Mouse (Mus musculus) bone marrow, adult 2 months (tissue): ENCODE results near the gene Hacd1.

ENCODE experiments used
- CTCF ChIP-seq: fragments of 200-500 bp; IDR thresholded peaks from 2 replicates; pipeline ENCODE4 v1.5.1; 2011; ENCODE audit warnings: low read length, control low read depth; ENCODE audit not compliant: control insufficient read depth, insufficient read depth
- POLR2A ChIP-seq: fragments of 200-500 bp; IDR thresholded peaks from 2 replicates; pipeline ENCODE4 v1.6.1; 2011; ENCODE audit warnings: low read depth, mild to moderate bottlenecking, control low read depth, low read length, borderline replicate concordance; ENCODE audit not compliant: control insufficient read depth

GRCm38 (mm10) chr2:14041249-14041648 is 14.7 kb downstream of the Hacd1 start:
- TF ChIP-seq POLR2A, result no peak
- TF ChIP-seq CTCF, result no peak
